Mouse (Mus musculus) bone marrow, adult 2 months (tissue): Measurements from ENCODE around the gene Nbr1.
A peak's percentile ranks its signal among the peaks of the same experiment; 100 is the strongest.

Source experiments
- CTCF ChIP-seq: fragments of 200-500 bp; IDR thresholded peaks from 2 replicates; pipeline ENCODE4 v1.5.1; 2011; ENCODE audit warnings: low read length, control low read depth; ENCODE audit not compliant: control insufficient read depth, insufficient read depth
- POLR2A ChIP-seq: fragments of 200-500 bp; IDR thresholded peaks from 2 replicates; pipeline ENCODE4 v1.6.1; 2011; ENCODE audit warnings: low read depth, mild to moderate bottlenecking, control low read depth, low read length, borderline replicate concordance; ENCODE audit not compliant: control insufficient read depth

GRCm38 (mm10) chr11:101552476-101553300 is 739 bp downstream of the Nbr1 start:
- TF ChIP-seq CTCF: no peak
- peak; percentile 90; the same call in 1 of the 2 replicates for TF ChIP-seq POLR2A
